Mouse (Mus musculus) E14TG2a.4 (cell line): ENCODE results near the gene Mettl24.

Experiments
- CTCF ChIP-seq: conservative IDR thresholded peaks from 2 replicates; pipeline ENCODE4 v1.5.1; 2014; ENCODE audit warnings: low read length
- NANOG ChIP-seq: IDR thresholded peaks from 2 replicates; pipeline ENCODE4 v1.6.1; 2014; ENCODE audit warnings: borderline replicate concordance, low read length, mixed read lengths
- POU5F1 ChIP-seq: IDR thresholded peaks from 2 replicates; pipeline ENCODE4 v1.6.1; 2014; ENCODE audit warnings: low read length, borderline replicate concordance

DNA sequence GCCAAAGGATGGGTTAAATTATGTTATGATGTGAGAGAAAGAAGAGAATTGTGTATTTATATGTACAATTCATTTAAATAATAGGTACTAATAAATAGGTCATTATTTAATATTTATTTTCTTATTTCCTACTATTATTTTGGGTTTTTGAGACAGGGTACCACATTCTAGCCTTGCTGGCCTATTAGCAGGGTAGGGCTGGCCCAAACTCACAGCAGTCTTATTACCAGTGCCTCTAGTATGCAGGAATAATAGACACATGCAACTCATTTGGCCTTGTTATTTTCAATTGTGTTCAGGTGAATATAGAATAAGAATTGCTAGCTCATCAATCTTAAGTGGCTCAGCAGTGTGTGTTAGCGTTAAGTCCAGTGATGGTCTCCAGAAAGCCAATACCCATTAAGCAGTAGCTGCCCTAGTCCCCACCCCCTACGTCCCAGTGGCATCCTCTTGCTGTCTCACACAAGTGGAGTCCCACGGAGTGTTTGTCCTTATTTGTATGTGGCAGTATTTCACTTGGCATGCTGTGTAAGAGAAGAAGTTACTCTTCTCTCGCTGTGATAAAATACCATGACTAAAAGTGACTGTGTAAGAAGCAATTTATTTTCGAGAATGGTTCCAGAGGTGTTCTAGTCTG lies 80.1 kb downstream of the Mettl24 start:
- TF ChIP-seq CTCF (no peak; the same call in 1 of the 2 replicates), NANOG (no peak), POU5F1 (no peak)
